ENCODE assay signal across 19 mouse cellular contexts in genomic region chr11:95027850-95028470, GRCm38 (mm10). TPM values are rescaled to one million over a fixed set of nuclear protein-coding genes. Genes with fewer than 3 reads are reported as not detected.
A peak's percentile ranks its signal among the peaks of the same experiment; 100 is the strongest.
DNase-seq lines count a peak whose midpoint lies in the region; ATAC-seq and TF ChIP-seq lines count a peak whose summit lies in the region.
"Had no signal": no experiment of that assay in that cellular context is flagged by ENCODE, and none has a peak within 500 bp of the region (broad histone marks: within the 10 kb centered on the region; RNA-seq: fewer than 3 reads in every experiment).

No protein-coding gene starts in this region.

- TF ChIP-seq CTCF in midbrain, postnatal 0 days (IDR thresholded peaks at IDR 0.05) = no peak

- ATAC-seq in midbrain, embryonic 14.5 days (ENCODE audit: low FRiP score, low TSS enrichment) = no peak
- ATAC-seq in midbrain, postnatal 0 days (ENCODE audit: low FRiP score) = no peak
- no peak for ATAC-seq in hindbrain, embryonic 13.5 days (ENCODE audit: low FRiP score)
- ATAC-seq in monocyte, adult 5-6 weeks (replicated peaks; ENCODE audit: insufficient number of reproducible peaks, low FRiP score, low TSS enrichment, poor library complexity, severe bottlenecking) = no peak

- H3K4me2 ChIP-seq in midbrain, embryonic 14.5 days (ENCODE audit: low read length) = no peak overlapping the region
- H3K4me2 ChIP-seq in midbrain, postnatal 0 days (ENCODE audit: low read depth, low read length, poor library complexity, severe bottlenecking) = no peak overlapping the region
- no peak overlapping the region for H3K4me2 ChIP-seq in hindbrain, embryonic 13.5 days
- H3K4me2 ChIP-seq: embryonic facial prominence, embryonic 15.5 days; limb, embryonic 15.5 days; lung, embryonic 14.5 days had no signal

- 0 out of 2 replicates have a peak overlapping the region, but pooled peaks have one; percentile 32 for H3K27ac ChIP-seq in midbrain, embryonic 14.5 days (replicated peaks; ENCODE audit: low read depth, low read length)
- H3K27ac ChIP-seq in midbrain, postnatal 0 days (ENCODE audit: low read depth, low read length) = no peak overlapping the region
- H3K27ac ChIP-seq in hindbrain, embryonic 13.5 days = peak overlapping the region; percentile 60
- H3K27ac ChIP-seq: embryonic facial prominence, embryonic 15.5 days; limb, embryonic 15.5 days; macrophage had no signal

- no peaks in the 10 kb centered on the region for H3K9me3 ChIP-seq in midbrain, embryonic 14.5 days (ENCODE audit: control insufficient read depth, low read length)
- H3K9me3 ChIP-seq in midbrain, postnatal 0 days (ENCODE audit: low read length) = no peaks in the 10 kb centered on the region
- H3K9me3 ChIP-seq in hindbrain, embryonic 13.5 days = no peaks in the 10 kb centered on the region
- H3K9me3 ChIP-seq: embryonic facial prominence, embryonic 15.5 days; heart, embryonic 10.5 days; limb, embryonic 15.5 days had no signal

- H3K36me3 ChIP-seq in midbrain, embryonic 14.5 days (ENCODE audit: control insufficient read depth, insufficient read depth, low read length) = peaks cover 33% of the 10 kb centered on the region
- peaks cover 31% of the 10 kb centered on the region for H3K36me3 ChIP-seq in midbrain, postnatal 0 days (ENCODE audit: insufficient read depth, low read length)
- peaks cover 38% of the 10 kb centered on the region for H3K36me3 ChIP-seq in hindbrain, embryonic 13.5 days

- no peak overlapping the region for H3K9ac ChIP-seq in midbrain, embryonic 14.5 days (replicated peaks; ENCODE audit: low read length)
- H3K9ac ChIP-seq in midbrain, postnatal 0 days (replicated peaks; ENCODE audit: low read length, poor library complexity, severe bottlenecking) = no peak overlapping the region
- peak overlapping the region; percentile 43 for H3K9ac ChIP-seq in hindbrain, embryonic 13.5 days
- H3K9ac ChIP-seq: embryonic facial prominence, embryonic 15.5 days; limb, embryonic 15.5 days; lung, embryonic 14.5 days had no signal

- 0 out of 2 replicates have a peak, but pooled peaks cover 3% of the 10 kb centered on the region for H3K4me1 ChIP-seq in midbrain, embryonic 14.5 days (ENCODE audit: control insufficient read depth, insufficient read depth, low read length)
- H3K4me1 ChIP-seq in midbrain, postnatal 0 days (ENCODE audit: insufficient read depth, low read length) = no peaks in the 10 kb centered on the region
- H3K4me1 ChIP-seq in hindbrain, embryonic 13.5 days (replicated peaks) = peaks cover 19% of the 10 kb centered on the region
- H3K4me1 ChIP-seq: embryonic facial prominence, embryonic 15.5 days had no signal

- 39% methylated on average over 13 of the region's 13 CpGs for WGBS in midbrain, embryonic 14.5 days
- 44% methylated on average over 13 of the region's 13 CpGs for WGBS in midbrain, postnatal 0 days
- 32% methylated on average over 13 of the region's 13 CpGs for WGBS in hindbrain, embryonic 13.5 days

- H3K4me3 ChIP-seq in midbrain, embryonic 14.5 days (replicated peaks; ENCODE audit: low read depth, low read length) = no peak overlapping the region
- H3K4me3 ChIP-seq in midbrain, postnatal 0 days (ENCODE audit: low read depth, low read length) = no peak overlapping the region
- no peak overlapping the region for H3K4me3 ChIP-seq in hindbrain, embryonic 13.5 days
- H3K4me3 ChIP-seq: embryonic facial prominence, embryonic 15.5 days; heart, embryonic 10.5 days; limb, embryonic 15.5 days had no signal

- H3K27me3 ChIP-seq in midbrain, embryonic 14.5 days (ENCODE audit: control insufficient read depth, insufficient read depth, low read length) = no peaks in the 10 kb centered on the region
- no peaks in the 10 kb centered on the region for H3K27me3 ChIP-seq in midbrain, postnatal 0 days (ENCODE audit: insufficient read depth, low read length)
- H3K27me3 ChIP-seq in hindbrain, embryonic 13.5 days = no peaks in the 10 kb centered on the region
- H3K27me3 ChIP-seq: embryonic facial prominence, embryonic 15.5 days; limb, embryonic 15.5 days had no signal

- intact Hi-C loops in left cerebral cortex, postnatal 36 days (cut with DNase I) = no loop called here

- peak; percentile 56 to 60 for DNase-seq in cerebellum, postnatal 25 days
- no peak for DNase-seq in cerebellum, adult 9-11 months
- no peak for DNase-seq in midbrain, embryonic 14.5 days
- no peak for DNase-seq in midbrain, postnatal 0 days (ENCODE audit: low spot score)
- peak; percentile 55 for DNase-seq in retina, embryonic 14.5 days (ENCODE audit: low spot score)
- DNase-seq in left cerebral cortex, postnatal 36 days (ENCODE audit: low spot score in 2 of 2) = no peak
- DNase-seq: adrenal gland, postnatal 14 days; gastrocnemius, postnatal 25 days; kidney, adult 18-20 months; layer of hippocampus, postnatal 36 days; lung, embryonic 14.5 days; right cerebral cortex, postnatal 25 days had no signal

RNA-seq across cellular contexts. Expression of gene Pdk2, which starts 13.2 kb away (rescaled TPM):
- polyA plus RNA-seq in midbrain, embryonic 14.5 days (2014; fragmentation: Nextera tagmentation; extraction: Ambion mirVana) = 21.5 and 22.7 TPM in 2 replicates
- 14.1 and 18.1 TPM in 2 replicates for total RNA-seq in midbrain, postnatal 0 days (2014; rRNA removed)
- polyA plus RNA-seq in midbrain, postnatal 0 days (2015; fragmentation: Nextera tagmentation; extraction: Ambion mirVana) = 30.8 and 32.7 TPM in 2 replicates
- polyA plus RNA-seq in hindbrain, embryonic 13.5 days (2015; fragmentation: Nextera tagmentation; extraction: Ambion mirVana) = 24.2 and 25.5 TPM in 2 replicates
- 100 to 1,000 TPM; 104 to 110 TPM for total RNA-seq in left cerebral cortex, postnatal 36 days (2021)
- total RNA-seq in monocyte, adult 5-6 weeks (2017) = 2.8 to 14.5 TPM (median 4.8 TPM) in 3 replicates

RNA-seq across cellular contexts. Expression of gene Samd14, which starts 18.3 kb away (rescaled TPM):
- 135 and 152 TPM in 2 replicates for polyA plus RNA-seq in midbrain, embryonic 14.5 days (2014; fragmentation: Nextera tagmentation; extraction: Ambion mirVana)
- total RNA-seq in midbrain, postnatal 0 days (2014; rRNA removed) = 221 and 243 TPM in 2 replicates
- 158 and 161 TPM in 2 replicates for polyA plus RNA-seq in midbrain, postnatal 0 days (2015; fragmentation: Nextera tagmentation; extraction: Ambion mirVana)
- polyA plus RNA-seq in hindbrain, embryonic 13.5 days (2015; fragmentation: Nextera tagmentation; extraction: Ambion mirVana) = 132 and 142 TPM in 2 replicates
- total RNA-seq in left cerebral cortex, postnatal 36 days (2021) = 10 to 100 TPM; 24.3 to 30.2 TPM
- total RNA-seq in monocyte, adult 5-6 weeks (2017) = 0.38 to 1.5 TPM in 2 of 3 replicates, not detected in the other

RNA-seq across cellular contexts. Expression of gene Ppp1r9b, which starts 37.1 kb away (rescaled TPM):
- 27.1 and 27.6 TPM in 2 replicates for polyA plus RNA-seq in midbrain, embryonic 14.5 days (2014; fragmentation: Nextera tagmentation; extraction: Ambion mirVana)
- 179 and 217 TPM in 2 replicates for total RNA-seq in midbrain, postnatal 0 days (2014; rRNA removed)
- 18.2 and 20.4 TPM in 2 replicates for polyA plus RNA-seq in midbrain, postnatal 0 days (2015; fragmentation: Nextera tagmentation; extraction: Ambion mirVana)
- polyA plus RNA-seq in hindbrain, embryonic 13.5 days (2015; fragmentation: Nextera tagmentation; extraction: Ambion mirVana) = 16.9 and 17.3 TPM in 2 replicates
- 100 to 1,000 TPM; 700 to 743 TPM for total RNA-seq in left cerebral cortex, postnatal 36 days (2021)
- 127 to 216 TPM (median 141 TPM) in 3 replicates for total RNA-seq in monocyte, adult 5-6 weeks (2017)

RNA-seq across cellular contexts. Expression of gene Itga3, which starts 48.6 kb away (rescaled TPM):
- 9.0 and 11.7 TPM in 2 replicates for polyA plus RNA-seq in midbrain, embryonic 14.5 days (2014; fragmentation: Nextera tagmentation; extraction: Ambion mirVana)
- total RNA-seq in midbrain, postnatal 0 days (2014; rRNA removed) = 33.2 and 38.3 TPM in 2 replicates
- polyA plus RNA-seq in midbrain, postnatal 0 days (2015; fragmentation: Nextera tagmentation; extraction: Ambion mirVana) = 11.2 and 12.3 TPM in 2 replicates
- polyA plus RNA-seq in hindbrain, embryonic 13.5 days (2015; fragmentation: Nextera tagmentation; extraction: Ambion mirVana) = 10.3 and 11.4 TPM in 2 replicates
- total RNA-seq in left cerebral cortex, postnatal 36 days (2021) = 10 to 100 TPM; 15.2 to 16.2 TPM
- 0.75 to 1.2 TPM (median 0.97 TPM) in 3 replicates for total RNA-seq in monocyte, adult 5-6 weeks (2017)

RNA-seq across cellular contexts. Expression of gene Sgca, which starts 51.8 kb away (rescaled TPM):
- polyA plus RNA-seq in midbrain, embryonic 14.5 days (2014; fragmentation: Nextera tagmentation; extraction: Ambion mirVana) = not detected in 2 replicates
- not detected in 2 replicates for total RNA-seq in midbrain, postnatal 0 days (2014; rRNA removed)
- 0.29 and 0.39 TPM in 2 replicates for polyA plus RNA-seq in midbrain, postnatal 0 days (2015; fragmentation: Nextera tagmentation; extraction: Ambion mirVana)
- polyA plus RNA-seq in hindbrain, embryonic 13.5 days (2015; fragmentation: Nextera tagmentation; extraction: Ambion mirVana) = 0.23 and 0.52 TPM in 2 replicates
- total RNA-seq in left cerebral cortex, postnatal 36 days (2021) = under 1 TPM; 0.50 to 0.69 TPM
- total RNA-seq in monocyte, adult 5-6 weeks (2017) = not detected in 3 replicates
- total RNA-seq: adrenal gland, postnatal 14 days; common myeloid progenitor, adult 5-6 weeks had no signal
- polyA plus RNA-seq: lung, embryonic 14.5 days; macrophage had no signal

Comparison
In these comparisons a context has a peak if more than half of its experiments do, and no peak if none do; other contexts are left out.
1. DNase-seq: peak in cerebellum, postnatal 25 days (2 of 2) and retina, embryonic 14.5 days (single experiment); none in cerebellum, adult 9-11 months (single experiment), midbrain, embryonic 14.5 days (single experiment), midbrain, postnatal 0 days (single experiment) and left cerebral cortex, postnatal 36 days (0 of 2).
2. RNA of gene Samd14, which starts 18.3 kb away (total RNA-seq): 221 to 243 TPM in midbrain, postnatal 0 days and 24.3 to 30.2 TPM in left cerebral cortex, postnatal 36 days; 0.38 to 1.5 TPM in monocyte, adult 5-6 weeks; every median in the first group is over 10 times any median in the second.